Mouse (Mus musculus) embryonic fibroblast, embryonic 13.5 days (primary cell): ENCODE data around the gene Itih5.

Experiments used
- CTCF ChIP-seq: IDR thresholded peaks from 2 replicates; pipeline ENCODE4 v1.5.1; 2011; ENCODE audit warnings: mild to moderate bottlenecking, control low read depth, low read length, moderate library complexity, borderline replicate concordance; ENCODE audit not compliant: insufficient read depth
- POLR2A ChIP-seq: IDR thresholded peaks from 2 replicates; pipeline ENCODE4 v1.6.1; 2011; ENCODE audit warnings: low read depth, mild to moderate bottlenecking, control low read depth, low read length, moderate library complexity

DNA sequence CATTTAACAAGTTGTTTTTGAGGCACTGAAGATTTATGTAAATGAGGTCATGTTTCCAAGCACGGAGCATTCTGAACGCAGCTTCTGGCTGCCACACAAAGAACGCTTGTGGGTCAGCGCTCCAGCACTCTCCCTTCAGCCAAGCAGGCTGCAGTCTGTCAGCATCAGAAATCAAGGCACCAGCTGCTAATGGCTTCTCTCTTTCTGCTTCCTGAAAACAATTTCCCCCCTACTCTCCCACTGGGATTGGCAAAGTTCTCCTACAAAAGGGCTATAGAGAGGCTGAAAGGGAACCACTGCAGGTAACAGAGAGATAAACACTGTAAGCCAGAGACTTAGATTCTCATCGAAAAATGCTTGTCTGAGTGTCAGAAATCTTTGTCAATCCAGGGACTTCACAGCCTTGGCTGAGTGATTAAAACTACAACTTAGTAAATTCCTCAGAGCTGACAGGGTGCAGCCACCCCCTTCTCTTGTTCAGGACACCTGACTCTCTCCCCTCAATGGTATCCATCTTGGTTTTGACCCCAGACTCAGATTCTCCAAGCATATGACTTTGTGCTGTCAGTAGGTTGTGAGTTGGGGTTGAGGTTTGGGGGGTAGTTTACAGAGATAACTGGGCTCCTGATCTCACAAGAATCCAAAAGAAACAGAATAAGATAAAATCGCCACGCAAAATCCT is 63.3 kb downstream of the Itih5 start:
- no peak for TF ChIP-seq POLR2A
- TF ChIP-seq CTCF: no peak
